Mouse (Mus musculus) c-Kit-positive CD71-positive TER-119-negative erythroid progenitor cells, embryonic 14.5 days (primary cell): ENCODE data around the gene Map2k5.

ENCODE experiments used
- DNase-seq: peaks from one replicate; pipeline ENCODE4 v3.0.0-alpha.2; 2013; ENCODE audit warnings: low read depth

Gene Map2k5

DNA sequence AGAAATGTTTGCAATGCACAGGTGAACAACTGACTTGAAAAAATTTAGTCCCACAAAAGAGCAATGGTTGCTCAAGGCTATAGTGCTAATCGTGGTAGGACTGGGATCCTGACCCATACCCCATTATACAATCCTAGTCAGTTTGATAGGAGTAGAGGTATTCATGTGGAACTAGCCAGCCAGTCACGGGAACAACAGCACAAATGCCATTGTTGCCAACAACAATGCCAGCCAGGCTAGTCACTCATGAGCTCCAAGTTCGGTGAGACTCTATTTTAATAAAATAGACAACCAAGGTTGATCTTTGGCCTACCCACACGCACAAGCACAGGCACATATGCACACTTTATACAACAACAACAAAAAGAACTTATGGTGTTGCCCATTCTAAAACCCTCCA lies 120.0 kb downstream of the Map2k5 start:
- no peak for DNase-seq

DNA sequence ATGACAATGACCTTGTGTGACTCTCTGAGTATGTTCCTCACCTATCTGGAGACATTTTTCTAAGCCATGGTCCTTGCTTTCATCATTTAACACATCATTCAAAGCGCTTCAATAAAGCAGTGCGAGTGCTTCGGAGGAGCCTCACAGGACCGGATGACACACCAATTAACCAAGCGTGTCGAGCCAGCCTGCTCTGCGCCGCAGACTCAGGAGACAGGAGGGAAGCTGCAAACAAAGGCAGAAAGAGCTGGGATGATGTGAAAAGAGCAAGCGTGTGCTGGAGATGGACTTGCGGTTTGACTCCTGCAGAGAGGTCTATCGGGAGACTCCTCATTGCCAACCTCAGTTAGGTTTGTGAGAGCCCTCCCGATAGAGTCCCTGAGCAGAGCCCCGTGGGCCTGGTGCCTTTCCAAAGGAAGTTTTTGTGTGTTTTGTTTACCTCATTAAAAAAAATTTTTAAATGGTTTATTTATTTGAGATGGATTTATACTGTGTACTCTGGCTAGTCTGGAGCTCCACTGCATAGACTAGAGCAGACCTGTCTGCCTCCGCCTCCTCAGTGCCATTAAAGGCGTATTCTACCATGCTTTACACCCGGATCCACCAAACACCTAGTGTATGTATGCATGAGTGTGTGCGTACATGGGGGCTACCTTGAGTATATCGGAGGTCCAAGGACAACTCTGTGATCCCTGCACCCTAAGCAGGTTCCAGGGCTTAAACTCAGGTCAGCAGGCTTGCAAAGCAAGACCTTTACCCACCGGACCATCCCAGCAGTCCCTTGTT lies 126.7 kb downstream of the Map2k5 start:
- no peak for DNase-seq

GRCm38 (mm10) chr9:63248095-63248787 lies 129.5 kb downstream of the Map2k5 start:
- DNase-seq, result no peak

DNA sequence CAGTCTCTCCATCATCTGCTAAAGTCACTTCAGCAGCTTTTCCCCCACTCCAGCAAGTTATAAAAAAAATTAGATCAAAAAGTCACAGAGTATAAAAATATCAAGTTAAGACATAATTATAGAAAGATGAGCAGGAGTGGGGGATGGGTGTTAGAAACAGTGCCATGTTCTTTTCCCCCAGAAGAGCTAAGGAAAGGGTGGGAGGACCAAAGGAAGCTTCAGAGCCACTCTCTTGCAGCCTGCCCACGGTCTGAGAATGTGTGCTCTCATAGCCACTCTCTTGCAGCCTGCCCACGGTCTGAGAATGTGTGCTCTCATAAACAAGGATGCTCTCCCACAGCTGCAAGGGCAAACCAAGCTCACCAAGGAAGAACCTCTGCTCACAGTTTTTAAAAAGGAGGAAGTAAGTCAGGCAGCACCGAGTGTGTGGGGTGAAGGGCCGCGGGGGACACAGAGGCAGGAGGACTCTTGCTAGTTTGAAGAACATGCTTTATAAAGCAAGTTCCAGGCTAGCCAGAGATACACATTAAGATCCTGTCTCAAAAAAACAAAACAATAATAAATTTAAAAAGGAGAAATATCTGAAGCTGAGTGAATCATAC lies 131.0 kb downstream of the Map2k5 start:
- no peak for DNase-seq

DNA sequence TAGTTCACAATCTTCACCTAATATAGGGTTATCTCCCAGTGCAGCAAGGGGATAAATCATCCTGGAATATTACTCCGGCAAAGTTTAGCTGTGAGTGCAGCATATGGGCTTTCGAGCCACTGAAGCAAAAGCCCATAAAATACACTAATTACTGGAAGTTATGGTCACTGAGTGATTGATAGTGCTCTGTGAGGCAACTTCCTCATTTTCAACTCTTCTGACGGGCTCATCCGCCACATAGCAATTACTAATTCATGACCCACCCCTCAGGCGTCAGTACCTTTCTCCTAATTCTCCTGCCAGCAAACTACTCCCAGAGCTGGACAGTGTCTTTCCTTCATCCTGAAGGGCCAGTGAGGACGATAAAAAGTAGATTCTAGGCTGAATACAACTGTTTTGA lies 135.7 kb downstream of the Map2k5 start:
- no peak for DNase-seq

DNA sequence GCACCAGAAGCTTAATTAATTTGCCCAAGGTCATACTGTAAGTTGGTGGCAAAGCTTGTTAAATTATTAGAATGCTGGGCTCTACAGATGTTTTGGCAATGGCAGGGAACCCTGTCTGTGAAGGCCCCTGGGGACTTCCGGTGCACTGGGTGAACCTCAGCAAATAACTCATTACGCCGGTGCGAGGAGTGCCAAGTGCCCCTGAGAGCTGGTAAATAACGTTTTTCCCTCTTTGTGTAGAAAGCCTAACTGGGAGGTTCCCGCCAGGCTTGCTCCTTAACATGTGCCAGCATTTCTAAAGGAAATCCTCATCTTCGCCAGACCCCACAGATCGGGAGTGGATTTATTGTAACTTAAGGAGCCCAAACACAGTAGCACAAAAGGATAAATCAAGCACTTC lies 136.5 kb downstream of the Map2k5 start:
- no peak for DNase-seq

GRCm38 (mm10) chr9:63234356-63234755 lies 143.3 kb downstream of the Map2k5 start:
- DNase-seq, result no peak

GRCm38 (mm10) chr9:63230289-63230688 lies 147.4 kb downstream of the Map2k5 start:
- DNase-seq, result no peak

GRCm38 (mm10) chr9:63229124-63229523 lies 148.6 kb downstream of the Map2k5 start:
- DNase-seq, result no peak

- DNase-seq, result no peak
These were observed 155.5 kb downstream of the Map2k5 start for GRCm38 (mm10) chr9:63222161-63222560.

DNA sequence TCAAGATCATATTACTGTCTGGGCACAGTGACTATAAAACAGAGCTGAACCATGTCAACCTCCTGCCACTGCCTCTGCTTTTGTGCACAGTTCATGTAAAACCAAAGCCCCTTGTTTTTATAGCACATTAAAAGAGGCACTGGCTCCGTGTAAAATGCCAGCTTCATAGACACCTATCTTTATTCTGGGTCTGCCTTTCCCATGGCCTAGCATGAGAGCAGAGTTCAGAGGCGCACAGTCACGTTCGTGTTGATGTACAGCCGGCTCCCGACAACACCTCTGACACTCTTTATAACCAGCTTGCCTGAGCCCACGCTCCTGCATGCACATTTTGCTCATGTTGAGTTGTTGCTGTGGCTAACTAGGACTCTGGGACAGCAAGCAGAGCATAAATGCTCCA lies 157.9 kb downstream of the Map2k5 start:
- DNase-seq, result no peak

DNA sequence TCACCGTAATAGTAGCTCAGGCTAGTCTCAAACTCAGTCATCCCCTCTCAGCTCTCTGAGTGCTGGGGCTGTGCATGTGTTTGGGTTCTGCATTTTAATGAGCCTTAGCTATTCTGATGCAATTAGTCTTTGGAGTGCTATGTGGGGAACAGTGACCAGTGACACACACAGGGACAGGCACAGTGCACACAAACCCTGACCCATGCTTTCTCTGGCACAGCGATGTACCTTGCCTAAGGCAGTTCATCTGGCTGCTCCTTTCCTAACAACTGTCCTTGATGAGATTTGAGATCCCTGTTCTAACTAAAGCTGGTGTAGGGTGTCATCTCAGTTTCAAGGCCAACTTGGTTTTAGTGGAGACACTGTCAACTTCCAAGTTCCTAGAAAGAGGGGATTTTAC lies 162.7 kb downstream of the Map2k5 start:
- no peak for DNase-seq

DNA sequence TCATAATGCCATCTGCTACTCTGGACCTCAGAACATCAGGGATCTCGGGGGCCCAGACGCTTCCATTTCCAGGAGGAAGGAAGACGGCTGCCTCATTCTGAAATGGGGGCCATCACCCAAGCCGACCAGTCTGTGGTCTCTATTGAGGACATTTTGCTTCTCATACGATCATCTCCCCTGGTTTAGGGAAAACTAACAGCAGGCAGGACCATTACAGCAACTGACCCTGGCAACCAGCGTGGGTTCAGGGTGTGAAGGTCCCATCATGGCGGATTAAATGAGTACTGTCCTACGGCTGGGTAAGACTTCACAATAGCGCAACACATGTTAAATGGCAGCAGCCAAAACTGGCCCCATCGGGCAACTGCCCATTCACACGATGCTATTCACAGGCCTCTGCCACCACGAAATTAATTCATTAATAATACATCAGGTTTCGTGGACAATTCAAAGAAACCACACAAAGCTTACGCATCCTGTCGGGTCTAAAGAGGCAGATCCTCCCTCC lies 170.9 kb downstream of the Map2k5 start:
- DNase-seq, result no peak

- no peak for DNase-seq
These were observed 174.2 kb downstream of the Map2k5 start for GRCm38 (mm10) chr9:63203461-63203860.

GRCm38 (mm10) chr9:63201376-63202323 lies 176.1 kb downstream of the Map2k5 start:
- DNase-seq, result no peak

GRCm38 (mm10) chr9:63197252-63197651 lies 180.4 kb downstream of the Map2k5 start:
- DNase-seq, result no peak

DNA sequence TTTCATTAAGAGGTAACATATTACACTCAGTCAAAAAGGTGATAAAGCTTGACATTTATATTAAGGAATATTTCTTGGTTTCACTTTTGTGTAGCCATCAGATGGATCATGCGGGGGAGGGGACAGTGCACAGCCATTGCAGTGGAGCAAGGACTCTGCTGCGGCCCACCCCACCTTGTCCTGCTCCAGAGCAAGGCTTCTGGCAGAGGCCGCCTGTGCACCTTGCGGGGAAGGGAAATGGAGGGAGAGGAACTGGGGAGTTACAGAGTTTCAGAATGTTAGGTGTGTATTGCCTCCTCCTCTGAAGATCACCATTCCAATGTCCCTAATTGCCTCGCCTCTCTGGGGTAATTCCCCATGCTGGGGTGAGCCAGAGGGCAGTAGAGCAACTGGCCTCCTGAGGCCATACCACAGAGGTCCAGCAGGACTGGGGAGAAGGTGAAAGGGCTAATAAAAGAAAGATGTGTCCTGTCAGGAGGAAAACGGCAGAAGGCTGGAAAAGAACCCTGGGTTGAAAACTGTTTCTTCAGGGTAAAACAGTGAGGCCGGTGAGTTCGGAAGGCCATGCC lies 181.5 kb downstream of the Map2k5 start:
- DNase-seq, result no peak

- no peak for DNase-seq
These were observed 182.2 kb downstream of the Map2k5 start for GRCm38 (mm10) chr9:63195523-63195922.

GRCm38 (mm10) chr9:63194791-63195190 lies 182.9 kb downstream of the Map2k5 start:
- no peak for DNase-seq

DNA sequence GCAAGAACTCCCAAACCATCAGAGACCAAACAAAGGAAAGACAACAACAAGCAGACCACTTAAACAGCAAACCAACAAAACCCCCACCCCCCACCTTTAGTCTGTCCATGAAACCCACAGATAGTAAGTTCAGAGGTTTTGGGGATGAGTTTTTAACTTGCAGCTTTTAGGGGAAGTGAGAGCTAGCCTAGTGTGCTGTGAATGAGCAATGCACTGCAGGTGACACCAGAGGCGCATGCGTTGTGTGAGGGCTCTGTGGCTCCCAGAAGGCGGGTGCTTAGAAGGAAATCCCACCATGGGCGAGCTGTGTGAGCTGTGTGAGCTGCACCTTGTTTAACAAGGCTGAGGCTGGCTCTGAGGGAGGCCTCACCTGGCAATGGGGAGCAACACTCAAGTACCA lies 184.9 kb downstream of the Map2k5 start:
- DNase-seq, result no peak

DNA sequence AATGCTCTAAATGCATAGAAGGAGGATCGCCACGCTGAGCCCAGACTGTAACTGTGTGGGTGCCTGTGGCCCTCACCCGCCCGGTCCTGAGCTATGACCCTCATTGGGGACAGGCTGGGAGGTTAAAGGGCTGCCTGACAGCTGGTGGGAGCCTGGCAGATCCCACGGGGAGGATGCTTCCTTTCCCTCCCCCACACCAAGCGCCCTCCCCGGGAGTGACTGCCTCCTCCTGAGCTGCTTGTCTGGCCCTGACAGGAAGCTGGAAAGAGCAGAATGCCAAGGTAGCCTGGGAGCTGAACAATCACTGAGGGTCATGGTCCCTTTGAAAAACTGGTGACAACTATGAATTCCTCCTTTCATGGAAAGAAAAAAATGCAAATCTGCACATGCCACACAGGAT lies 190.4 kb downstream of the Map2k5 start:
- no peak for DNase-seq

DNA sequence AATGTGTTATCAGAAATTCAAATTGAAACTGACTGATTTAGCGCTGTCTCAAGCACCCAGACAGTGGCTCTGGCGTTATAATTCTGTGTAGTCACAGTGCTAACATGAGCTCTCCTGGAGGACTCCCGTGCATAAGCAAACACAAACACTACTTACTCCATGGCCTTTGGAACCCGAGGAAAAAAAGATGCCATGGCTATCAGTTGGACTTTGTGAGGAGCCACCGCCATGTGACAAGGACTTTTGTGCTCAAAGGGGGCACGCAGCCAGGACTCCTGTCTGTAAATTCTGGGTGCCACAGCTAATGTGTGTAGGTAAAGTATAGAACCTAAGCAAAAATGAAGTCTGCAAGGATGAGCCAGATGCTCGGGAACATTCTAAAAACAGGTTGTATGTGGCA lies 192.5 kb downstream of the Map2k5 start:
- no peak for DNase-seq
